Mouse (Mus musculus) forebrain, embryonic 12.5 days (tissue): ENCODE results near the gene Marveld2. TPM values are rescaled to one million over a fixed set of nuclear protein-coding genes. Genes with fewer than 3 reads are reported as not detected.

Experiments
- ATAC-seq: fragments of 200-750 bp; cut with Nextera tagmentation; 2 replicates; pipeline ENCODE4 v1.8.0; 2017; ENCODE audit warnings: moderate TSS enrichment; ENCODE audit not compliant: low FRiP score
- H3K27ac ChIP-seq: fragments of 300-500 bp; sonication (generic); 2 replicates; pipeline ENCODE4 v1.5.1; 2016; ENCODE audit warnings: mild to moderate bottlenecking
- H3K27me3 ChIP-seq: fragments of 300-500 bp; sonication (generic); 2 replicates; pipeline ENCODE4 v1.6.1; 2016; ENCODE audit warnings: mild to moderate bottlenecking
- H3K36me3 ChIP-seq: fragments of 300-500 bp; sonication (generic); replicated peaks from 2 replicates; pipeline ENCODE4 v1.6.1; 2016; ENCODE audit warnings: mild to moderate bottlenecking
- H3K4me1 ChIP-seq: fragments of 300-500 bp; sonication (generic); 2 replicates; pipeline ENCODE4 v1.6.1; 2016
- H3K4me2 ChIP-seq: fragments of 300-500 bp; sonication (generic); 2 replicates; pipeline ENCODE4 v1.6.1; 2016; ENCODE audit warnings: mild to moderate bottlenecking, moderate library complexity
- H3K4me3 ChIP-seq: fragments of 300-500 bp; sonication (generic); replicated peaks from 2 replicates; pipeline ENCODE4 v1.5.1; 2016; ENCODE audit warnings: mild to moderate bottlenecking
- H3K9ac ChIP-seq: fragments of 300-500 bp; sonication (generic); 2 replicates; pipeline ENCODE4 v1.6.1; 2016; ENCODE audit warnings: mild to moderate bottlenecking
- H3K9me3 ChIP-seq: fragments of 300-500 bp; sonication (generic); 2 replicates; pipeline ENCODE4 v1.6.1; 2016
- WGBS: fragments of 180-500 bp; shearing (Covaris S2); methylation state at CpG from one replicate; pipeline ENCODE4 v1.1.7; 2016; 5-methylcytosine and 5-hydroxymethylcytosine counted together
- polyA plus RNA-seq: library from polyadenylated mRNA; unstranded; fragments of >200 nt; fragmentation: Nextera tagmentation; extraction: Ambion mirVana; gene quantifications from 2 replicates; pipeline ENCODE4 v1.2.1, GENCODE M21; 2016

Gene Marveld2
- polyA plus RNA-seq, 1 experiment from 2014 or later = 2.0 TPM

- no peak overlapping the region for H3K4me3 ChIP-seq
- no peaks in the 10 kb centered on the region for H3K9me3 ChIP-seq
- 56% methylated on average over 2 of the region's 2 CpGs for WGBS
- peaks cover 17% of the 10 kb centered on the region for H3K27me3 ChIP-seq
- no peak for ATAC-seq
- H3K4me1 ChIP-seq = peaks cover 9% of the 10 kb centered on the region
- H3K4me2 ChIP-seq = no peak overlapping the region
- H3K27ac ChIP-seq = no peak overlapping the region
- no peak overlapping the region for H3K9ac ChIP-seq
- H3K36me3 ChIP-seq = peaks cover 7% of the 10 kb centered on the region; the same call in 1 of the 2 replicates
Observed at GRCm38 (mm10) chr13:100612903-100613302, 3.9 kb downstream of the Marveld2 start.

- WGBS = 95% methylated on average over 10 of the region's 10 CpGs
- peaks cover 9% of the 10 kb centered on the region for H3K4me1 ChIP-seq
- H3K9ac ChIP-seq = no peak overlapping the region
- no peaks in the 10 kb centered on the region for H3K9me3 ChIP-seq
- H3K27ac ChIP-seq = no peak overlapping the region
- H3K4me2 ChIP-seq = no peak overlapping the region
- no peak overlapping the region for H3K4me3 ChIP-seq
- H3K27me3 ChIP-seq = peaks cover 12% of the 10 kb centered on the region
- 0 out of 2 replicates have a peak, but pooled peaks cover under 1% of the 10 kb centered on the region for H3K36me3 ChIP-seq
- no peak for ATAC-seq
Observed at GRCm38 (mm10) chr13:100612251-100612650, 4.5 kb downstream of the Marveld2 start.

- H3K9ac ChIP-seq = no peak overlapping the region
- H3K27me3 ChIP-seq = peaks cover 5% of the 10 kb centered on the region
- no peak overlapping the region for H3K27ac ChIP-seq
- WGBS = 95% methylated on average over 13 of the region's 13 CpGs
- no peak overlapping the region for H3K4me3 ChIP-seq
- H3K36me3 ChIP-seq = no peaks in the 10 kb centered on the region
- H3K4me2 ChIP-seq = no peak overlapping the region
- H3K4me1 ChIP-seq = 0 out of 2 replicates have a peak, but pooled peaks cover 3% of the 10 kb centered on the region
- ATAC-seq = no peak
- H3K9me3 ChIP-seq = no peaks in the 10 kb centered on the region
Observed at GRCm38 (mm10) chr13:100611266-100611665, 5.5 kb downstream of the Marveld2 start.

- Histone ChIP-seq H3K36me3 (no peaks in the 10 kb centered on the region), H3K27ac (no peak overlapping the region), H3K4me1 (no peaks in the 10 kb centered on the region), H3K4me2 (no peak overlapping the region), H3K9me3 (no peaks in the 10 kb centered on the region), H3K4me3 (no peak overlapping the region), H3K27me3 (no peaks in the 10 kb centered on the region), H3K9ac (no peak overlapping the region)
- no peak for ATAC-seq
- WGBS = 87% methylated on average over 8 of the region's 8 CpGs
Observed at GRCm38 (mm10) chr13:100607756-100608155, 9.0 kb downstream of the Marveld2 start.

GRCm38 (mm10) chr13:100605845-100606244 lies 10.9 kb downstream of the Marveld2 start:
- ATAC-seq = no peak
- Histone ChIP-seq H3K27ac (no peak overlapping the region), H3K36me3 (no peaks in the 10 kb centered on the region), H3K9ac (no peak overlapping the region), H3K4me3 (no peak overlapping the region), H3K4me2 (no peak overlapping the region), H3K4me1 (no peaks in the 10 kb centered on the region), H3K9me3 (no peaks in the 10 kb centered on the region), H3K27me3 (no peaks in the 10 kb centered on the region)
- 70% methylated on average over 1 of the region's 1 CpGs for WGBS

- no peaks in the 10 kb centered on the region for H3K27me3 ChIP-seq
- 89% methylated on average over 11 of the region's 11 CpGs for WGBS
- no peaks in the 10 kb centered on the region for H3K4me1 ChIP-seq
- H3K9ac ChIP-seq = no peak overlapping the region
- H3K4me3 ChIP-seq = no peak overlapping the region
- no peak overlapping the region for H3K27ac ChIP-seq
- ATAC-seq = no peak
- no peaks in the 10 kb centered on the region for H3K9me3 ChIP-seq
- H3K4me2 ChIP-seq = no peak overlapping the region
- H3K36me3 ChIP-seq = no peaks in the 10 kb centered on the region
Observed at GRCm38 (mm10) chr13:100603738-100604095, 13.1 kb downstream of the Marveld2 start.

- WGBS = 88% methylated on average over 10 of the region's 10 CpGs
- Histone ChIP-seq H3K27ac (no peak overlapping the region), H3K9ac (no peak overlapping the region), H3K4me2 (no peak overlapping the region), H3K9me3 (no peaks in the 10 kb centered on the region), H3K36me3 (no peaks in the 10 kb centered on the region), H3K4me1 (no peaks in the 10 kb centered on the region), H3K4me3 (no peak overlapping the region), H3K27me3 (no peaks in the 10 kb centered on the region)
- no peak for ATAC-seq
Observed at GRCm38 (mm10) chr13:100603031-100603737, 13.6 kb downstream of the Marveld2 start.

- Histone ChIP-seq H3K9ac (no peak overlapping the region), H3K4me1 (no peaks in the 10 kb centered on the region), H3K4me2 (no peak overlapping the region), H3K4me3 (no peak overlapping the region), H3K27me3 (no peaks in the 10 kb centered on the region), H3K27ac (no peak overlapping the region), H3K36me3 (no peaks in the 10 kb centered on the region), H3K9me3 (no peaks in the 10 kb centered on the region)
- no peak for ATAC-seq
- WGBS = 61% methylated on average over 5 of the region's 5 CpGs
Observed at GRCm38 (mm10) chr13:100602239-100602902, 14.4 kb downstream of the Marveld2 start.

- no peak overlapping the region for H3K9ac ChIP-seq
- ATAC-seq = no peak
- 74% methylated on average over 8 of the region's 8 CpGs for WGBS
- no peaks in the 10 kb centered on the region for H3K9me3 ChIP-seq
- H3K27ac ChIP-seq = no peak overlapping the region
- H3K36me3 ChIP-seq = no peaks in the 10 kb centered on the region
- no peaks in the 10 kb centered on the region for H3K27me3 ChIP-seq
- H3K4me2 ChIP-seq = no peak overlapping the region
- H3K4me3 ChIP-seq = no peak overlapping the region
- H3K4me1 ChIP-seq = no peaks in the 10 kb centered on the region
Observed at GRCm38 (mm10) chr13:100601034-100601433, 15.7 kb downstream of the Marveld2 start.

GRCm38 (mm10) chr13:100600317-100600716 lies 16.5 kb downstream of the Marveld2 start:
- 87% methylated on average over 12 of the region's 12 CpGs for WGBS
- Histone ChIP-seq H3K9me3 (no peaks in the 10 kb centered on the region), H3K9ac (no peak overlapping the region), H3K4me1 (no peaks in the 10 kb centered on the region), H3K36me3 (no peaks in the 10 kb centered on the region), H3K4me3 (no peak overlapping the region), H3K27ac (no peak overlapping the region), H3K4me2 (no peak overlapping the region), H3K27me3 (no peaks in the 10 kb centered on the region)
- no peak for ATAC-seq

- no peaks in the 10 kb centered on the region for H3K9me3 ChIP-seq
- H3K27me3 ChIP-seq = no peaks in the 10 kb centered on the region
- no peak overlapping the region for H3K9ac ChIP-seq
- H3K4me3 ChIP-seq = no peak overlapping the region
- H3K4me1 ChIP-seq = no peaks in the 10 kb centered on the region
- WGBS = 88% methylated on average over 9 of the region's 9 CpGs
- no peaks in the 10 kb centered on the region for H3K36me3 ChIP-seq
- no peak overlapping the region for H3K27ac ChIP-seq
- ATAC-seq = no peak
- H3K4me2 ChIP-seq = no peak overlapping the region
Observed at GRCm38 (mm10) chr13:100597284-100597683, 19.5 kb downstream of the Marveld2 start.

- Histone ChIP-seq H3K4me3 (no peak overlapping the region), H3K4me2 (no peak overlapping the region), H3K9me3 (no peaks in the 10 kb centered on the region), H3K27me3 (no peaks in the 10 kb centered on the region), H3K4me1 (no peaks in the 10 kb centered on the region), H3K9ac (no peak overlapping the region), H3K36me3 (no peaks in the 10 kb centered on the region), H3K27ac (no peak overlapping the region)
- 84% methylated on average over 3 of the region's 3 CpGs for WGBS
- no peak for ATAC-seq
Observed at GRCm38 (mm10) chr13:100595552-100595885, 21.3 kb downstream of the Marveld2 start.
